Mouse (Mus musculus): Measurements from ENCODE around the gene Hypk.

DNA sequence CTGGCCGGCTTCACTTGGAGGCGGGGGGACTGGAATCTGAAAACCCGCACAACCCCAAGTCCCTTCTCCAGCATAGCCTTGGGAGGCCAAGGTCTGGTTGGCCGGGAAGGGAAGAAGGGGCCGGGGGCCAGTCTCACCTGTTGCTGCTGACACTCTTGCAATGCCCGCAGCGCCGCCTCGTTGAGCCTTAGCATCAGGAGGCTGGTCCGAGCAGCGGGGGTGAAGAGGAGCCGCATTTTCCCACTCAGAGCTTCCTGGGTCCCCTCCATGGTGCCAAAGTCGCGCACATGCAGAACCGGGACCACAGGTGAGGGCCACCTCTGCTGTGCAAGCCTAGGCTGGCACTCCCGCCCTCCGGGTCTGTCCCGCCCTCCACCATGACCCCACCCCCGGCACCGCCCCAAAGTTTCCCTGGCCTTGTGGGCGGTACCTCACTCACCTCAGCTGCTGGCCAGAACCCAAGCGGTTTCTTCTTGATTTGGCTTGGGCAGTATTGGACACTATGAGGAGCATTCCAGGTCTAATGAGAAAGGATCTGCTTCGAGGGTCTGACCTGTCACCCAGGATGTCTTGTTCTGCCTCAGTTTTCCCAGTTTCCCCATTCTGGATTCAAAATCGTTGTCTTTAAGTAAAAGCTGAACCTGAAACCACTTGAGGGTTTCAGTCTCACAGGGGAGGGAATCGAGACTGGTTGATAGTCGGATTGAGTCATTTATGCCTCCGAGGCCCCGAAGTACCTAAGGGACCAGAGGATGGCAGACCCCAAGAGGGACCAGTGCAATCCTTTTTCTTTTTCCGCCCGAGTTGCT, 10.6 kb upstream of the Hypk start:
- TF ChIP-seq CTCF (IDR thresholded peaks at IDR 0.05; ENCODE audit: extremely low read depth, insufficient read depth, insufficient read length, insufficient replicate concordance) (no peak), POLR2A (IDR thresholded peaks at IDR 0.05; ENCODE audit: low read depth, low read length) (no peak)
